Mouse (Mus musculus) heart, postnatal 10 days (tissue): Measurements from ENCODE around the gene Ifna7. TPM values are rescaled to one million over a fixed set of nuclear protein-coding genes. Genes with fewer than 3 reads are reported as not detected.
A peak's percentile ranks its signal among the peaks of the same experiment; 100 is the strongest.
"Not testable (repeated sequence)": the region's sequence is repeated elsewhere in the genome, so short reads cannot be mapped to it uniquely, and the experiment has no call there.

ENCODE experiments used
- DNase-seq, 2 experiments: peaks; one replicate each; pipeline ENCODE4 v3.0.0; 2021
- intact Hi-C: fragments of 180-260 bp; cut with DNase I; formaldehyde crosslinking; loops from one replicate; pipeline ENCODE4 v1.15.1; 2025
- total RNA-seq, 2 experiments: library from RNA; stranded (reverse); gene quantifications; 2 replicates each; pipeline ENCODE4 v1.2.3; 2021

The Ifna7 gene
- not detected for total RNA-seq

GRCm38 (mm10) chr4:88815928-88816327 lies at the start of gene Ifna7:
Ifna7 (plus strand) TSS chr4:88816228.
- intact Hi-C loops, result loop anchor here (5.0 kb wide), 1 partner anchor 134 kb away; the partner anchor contains the start of gene Ifna2
- no peak for DNase-seq

- intact Hi-C loops, DNase-seq: not testable (repeated sequence)
Observed at GRCm38 (mm10) chr4:88773534-88773933, 42.5 kb upstream of the Ifna7 start, which contains the start of gene Gm13290. Gm13290 (plus strand) TSS chr4:88773834.

DNA sequence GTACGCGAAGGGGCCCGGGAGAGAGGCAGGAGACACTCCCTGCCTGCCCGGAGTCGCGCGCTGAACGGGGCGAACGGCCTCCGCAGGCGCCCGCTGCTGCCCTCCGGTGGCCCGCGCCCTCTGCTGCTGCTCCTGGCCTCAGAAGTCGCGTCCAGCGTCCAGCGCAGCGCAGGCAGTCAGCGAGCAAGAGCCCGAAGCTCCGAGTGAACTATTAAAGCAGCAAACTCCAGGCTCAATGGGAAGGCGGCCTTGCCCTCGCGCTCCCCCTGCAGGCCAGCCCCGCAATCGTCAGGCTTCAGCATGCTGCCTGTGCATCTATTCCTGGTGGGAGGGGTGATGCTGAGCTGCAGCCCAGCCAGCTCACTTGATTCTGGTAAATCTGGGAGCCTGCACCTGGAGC lies 39.4 kb upstream of the Ifna7 start, which contains the start of gene Gm13289:
TSS of gene Gm13289 (plus strand) at position 301 of the 400 bp plus-strand sequence.
- DNase-seq, intact Hi-C loops: not testable (repeated sequence)

GRCm38 (mm10) chr4:88779550-88779949 lies 36.5 kb upstream of the Ifna7 start, which contains the start of gene Gm13272:
Gm13272 (plus strand) TSS chr4:88779850.
- DNase-seq, intact Hi-C loops: not testable (repeated sequence)

GRCm38 (mm10) chr4:88780320-88780719 lies 35.7 kb upstream of the Ifna7 start:
- intact Hi-C loops, result not testable (repeated sequence)
- peak in 1 of 2 experiments; percentile 6 for DNase-seq

DNA sequence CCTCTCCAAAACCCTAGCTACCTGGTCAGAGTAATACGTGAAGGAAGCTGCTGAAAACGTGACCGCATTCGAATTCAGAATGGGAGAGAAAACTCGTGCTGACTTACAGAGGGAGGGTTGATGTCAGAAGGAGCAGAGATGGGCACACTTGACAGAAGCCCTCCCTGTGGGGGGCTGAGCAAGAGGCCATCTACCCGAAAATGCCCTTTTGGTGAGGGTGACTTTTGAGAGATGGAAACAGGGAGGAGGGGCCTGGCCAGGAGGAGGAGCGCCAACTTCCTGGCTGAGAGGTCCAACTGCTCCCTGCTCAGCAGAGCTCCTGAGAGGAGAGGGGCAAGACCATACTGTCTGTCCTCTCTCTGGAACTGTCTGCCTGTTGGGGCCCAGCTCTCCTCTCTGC lies 34.2 kb upstream of the Ifna7 start, which contains the start of gene Ifnz:
TSS of gene Ifnz (plus strand) at position 301 of the 400 bp plus-strand sequence.
- intact Hi-C loops, DNase-seq: not testable (repeated sequence)

DNA sequence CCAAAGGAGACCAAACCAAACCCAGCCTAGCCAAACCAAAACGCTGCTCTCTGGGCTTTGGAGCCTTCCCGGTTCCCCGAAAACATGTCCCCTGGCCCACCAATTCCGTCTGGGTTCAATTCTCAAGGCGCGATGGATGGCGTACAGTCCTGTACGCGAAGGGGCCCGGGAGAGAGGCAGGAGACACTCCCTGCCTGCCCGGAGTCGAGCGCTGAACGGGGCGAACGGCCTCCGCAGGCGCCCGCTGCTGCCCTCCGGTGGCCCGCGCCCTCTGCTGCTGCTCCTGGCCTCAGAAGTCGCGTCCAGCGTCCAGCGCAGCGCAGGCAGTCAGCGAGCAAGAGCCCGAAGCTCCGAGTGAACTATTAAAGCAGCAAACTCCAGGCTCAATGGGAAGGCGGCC lies 33.7 kb upstream of the Ifna7 start:
- DNase-seq, result peak; percentile 20 to 38
- intact Hi-C loops, result not testable (repeated sequence)

DNA sequence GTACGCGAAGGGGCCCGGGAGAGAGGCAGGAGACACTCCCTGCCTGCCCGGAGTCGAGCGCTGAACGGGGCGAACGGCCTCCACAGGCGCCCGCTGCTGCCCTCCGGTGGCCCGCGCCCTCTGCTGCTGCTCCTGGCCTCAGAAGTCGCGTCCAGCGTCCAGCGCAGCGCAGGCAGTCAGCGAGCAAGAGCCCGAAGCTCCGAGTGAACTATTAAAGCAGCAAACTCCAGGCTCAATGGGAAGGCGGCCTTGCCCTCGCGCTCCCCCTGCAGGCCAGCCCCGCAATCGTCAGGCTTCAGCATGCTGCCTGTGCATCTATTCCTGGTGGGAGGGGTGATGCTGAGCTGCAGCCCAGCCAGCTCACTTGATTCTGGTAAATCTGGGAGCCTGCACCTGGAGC lies 30.6 kb upstream of the Ifna7 start, which contains the start of gene Gm13276:
TSS of gene Gm13276 (plus strand) at position 301 of the 400 bp plus-strand sequence.
- intact Hi-C loops, DNase-seq: not testable (repeated sequence)

DNA sequence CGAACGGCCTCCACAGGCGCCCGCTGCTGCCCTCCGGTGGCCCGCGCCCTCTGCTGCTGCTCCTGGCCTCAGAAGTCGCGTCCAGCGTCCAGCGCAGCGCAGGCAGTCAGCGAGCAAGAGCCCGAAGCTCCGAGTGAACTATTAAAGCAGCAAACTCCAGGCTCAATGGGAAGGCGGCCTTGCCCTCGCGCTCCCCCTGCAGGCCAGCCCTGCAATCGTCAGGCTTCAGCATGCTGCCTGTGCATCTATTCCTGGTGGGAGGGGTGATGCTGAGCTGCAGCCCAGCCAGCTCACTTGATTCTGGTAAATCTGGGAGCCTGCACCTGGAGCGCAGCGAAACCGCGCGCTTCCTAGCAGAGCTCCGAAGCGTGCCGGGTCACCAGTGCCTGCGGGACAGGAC lies 27.6 kb upstream of the Ifna7 start, which contains the start of gene Gm13277:
TSS of gene Gm13277 (plus strand) at position 231 of the 400 bp plus-strand sequence.
- DNase-seq, result peak; percentile 73 to 82

DNA sequence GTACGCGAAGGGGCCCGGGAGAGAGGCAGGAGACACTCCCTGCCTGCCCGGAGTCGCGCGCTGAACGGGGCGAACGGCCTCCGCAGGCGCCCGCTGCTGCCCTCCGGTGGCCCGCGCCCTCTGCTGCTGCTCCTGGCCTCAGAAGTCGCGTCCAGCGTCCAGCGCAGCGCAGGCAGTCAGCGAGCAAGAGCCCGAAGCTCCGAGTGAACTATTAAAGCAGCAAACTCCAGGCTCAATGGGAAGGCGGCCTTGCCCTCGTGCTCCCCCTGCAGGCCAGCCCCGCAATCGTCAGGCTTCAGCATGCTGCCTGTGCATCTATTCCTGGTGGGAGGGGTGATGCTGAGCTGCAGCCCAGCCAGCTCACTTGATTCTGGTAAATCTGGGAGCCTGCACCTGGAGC lies 24.8 kb upstream of the Ifna7 start, which contains the start of gene Gm13278:
TSS of gene Gm13278 (plus strand) at position 301 of the 400 bp plus-strand sequence.
- intact Hi-C loops, DNase-seq: not testable (repeated sequence)

More for the DNA sequence above, 27.6 kb upstream of the Ifna7 start, which contains the start of gene Gm13277:
- intact Hi-C loops, result not testable (repeated sequence)

DNA sequence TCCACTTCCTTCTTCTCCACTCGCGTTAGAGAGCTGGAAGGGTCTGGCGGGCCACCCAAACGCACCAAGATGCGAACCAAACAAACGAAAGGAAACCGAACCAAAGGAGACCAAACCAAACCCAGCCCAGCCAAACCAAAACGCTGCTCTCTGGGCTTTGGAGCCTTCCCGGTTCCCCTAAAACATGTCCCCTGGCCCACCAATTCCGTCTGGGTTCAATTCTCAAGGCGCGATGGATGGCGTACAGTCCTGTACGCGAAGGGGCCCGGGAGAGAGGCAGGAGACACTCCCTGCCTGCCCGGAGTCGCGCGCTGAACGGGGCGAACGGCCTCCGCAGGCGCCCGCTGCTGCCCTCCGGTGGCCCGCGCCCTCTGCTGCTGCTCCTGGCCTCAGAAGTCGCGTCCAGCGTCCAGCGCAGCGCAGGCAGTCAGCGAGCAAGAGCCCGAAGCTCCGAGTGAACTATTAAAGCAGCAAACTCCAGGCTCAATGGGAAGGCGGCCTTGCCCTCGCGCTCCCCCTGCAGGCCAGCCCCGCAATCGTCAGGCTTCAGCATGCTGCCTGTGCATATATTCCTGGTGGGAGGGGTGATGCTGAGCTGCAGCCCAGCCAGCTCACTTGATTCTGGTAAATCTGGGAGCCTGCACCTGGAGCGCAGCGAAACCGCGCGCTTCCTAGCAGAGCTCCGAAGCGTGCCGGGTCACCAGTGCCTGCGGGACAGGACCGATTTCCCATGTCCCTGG lies 21.9 kb upstream of the Ifna7 start, which contains the start of gene Gm13275:
TSS of gene Gm13275 (plus strand) at position 552 of the 740 bp plus-strand sequence.
- peak; percentile 86 to 90 for DNase-seq
- intact Hi-C loops, result not testable (repeated sequence)

DNA sequence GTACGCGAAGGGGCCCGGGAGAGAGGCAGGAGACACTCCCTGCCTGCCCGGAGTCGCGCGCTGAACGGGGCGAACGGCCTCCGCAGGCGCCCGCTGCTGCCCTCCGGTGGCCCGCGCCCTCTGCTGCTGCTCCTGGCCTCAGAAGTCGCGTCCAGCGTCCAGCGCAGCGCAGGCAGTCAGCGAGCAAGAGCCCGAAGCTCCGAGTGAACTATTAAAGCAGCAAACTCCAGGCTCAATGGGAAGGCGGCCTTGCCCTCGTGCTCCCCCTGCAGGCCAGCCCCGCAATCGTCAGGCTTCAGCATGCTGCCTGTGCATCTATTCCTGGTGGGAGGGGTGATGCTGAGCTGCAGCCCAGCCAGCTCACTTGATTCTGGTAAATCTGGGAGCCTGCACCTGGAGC lies 18.9 kb upstream of the Ifna7 start, which contains the start of gene Gm13279:
TSS of gene Gm13279 (plus strand) at position 301 of the 400 bp plus-strand sequence.
- DNase-seq, intact Hi-C loops: not testable (repeated sequence)

DNA sequence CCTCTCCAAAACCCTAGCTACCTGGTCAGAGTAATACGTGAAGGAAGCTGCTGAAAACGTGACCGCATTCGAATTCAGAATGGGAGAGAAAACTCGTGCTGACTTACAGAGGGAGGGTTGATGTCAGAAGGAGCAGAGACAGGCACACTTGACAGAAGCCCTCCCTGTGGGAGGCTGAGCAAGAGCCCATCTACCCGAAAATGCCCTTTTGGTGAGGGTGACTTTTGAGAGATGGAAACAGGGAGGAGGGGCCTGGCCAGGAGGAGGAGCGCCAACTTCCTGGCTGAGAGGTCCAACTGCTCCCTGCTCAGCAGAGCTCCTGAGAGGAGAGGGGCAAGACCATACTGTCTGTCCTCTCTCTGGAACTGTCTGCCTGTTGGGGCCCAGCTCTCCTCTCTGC lies 16.7 kb upstream of the Ifna7 start, which contains the start of gene Gm13285:
TSS of gene Gm13285 (plus strand) at position 301 of the 400 bp plus-strand sequence.
- DNase-seq, intact Hi-C loops: not testable (repeated sequence)

GRCm38 (mm10) chr4:88802954-88803353 lies 13.1 kb upstream of the Ifna7 start, which contains the start of gene Gm13287:
Gm13287 (plus strand) TSS chr4:88803254.
- intact Hi-C loops, result not testable (repeated sequence)

DNA sequence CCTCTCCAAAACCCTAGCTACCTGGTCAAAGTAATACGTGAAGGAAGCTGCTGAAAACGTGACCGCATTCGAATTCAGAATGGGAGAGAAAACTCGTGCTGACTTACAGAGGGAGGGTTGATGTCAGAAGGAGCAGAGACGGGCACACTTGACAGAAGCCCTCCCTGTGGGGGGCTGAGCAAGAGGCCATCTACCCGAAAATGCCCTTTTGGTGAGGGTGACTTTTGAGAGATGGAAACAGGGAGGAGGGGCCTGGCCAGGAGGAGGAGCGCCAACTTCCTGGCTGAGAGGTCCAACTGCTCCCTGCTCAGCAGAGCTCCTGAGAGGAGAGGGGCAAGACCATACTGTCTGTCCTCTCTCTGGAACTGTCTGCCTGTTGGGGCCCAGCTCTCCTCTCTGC lies 10.8 kb upstream of the Ifna7 start, which contains the start of gene Gm13288:
TSS of gene Gm13288 (plus strand) at position 301 of the 400 bp plus-strand sequence.
- DNase-seq, result not testable (repeated sequence)
- intact Hi-C loops, result loop anchor here (5.0 kb wide), 1 partner anchor 322 kb away; no protein-coding TSS in a partner anchor

More at GRCm38 (mm10) chr4:88802954-88803353, 13.1 kb upstream of the Ifna7 start, which contains the start of gene Gm13287:
- DNase-seq, result not testable (repeated sequence)

- intact Hi-C loops, result loop anchor here (5.0 kb wide), 1 partner anchor 322 kb away; no protein-coding TSS in a partner anchor
Observed at GRCm38 (mm10) chr4:88805761-88806160, 10.3 kb upstream of the Ifna7 start.

DNA sequence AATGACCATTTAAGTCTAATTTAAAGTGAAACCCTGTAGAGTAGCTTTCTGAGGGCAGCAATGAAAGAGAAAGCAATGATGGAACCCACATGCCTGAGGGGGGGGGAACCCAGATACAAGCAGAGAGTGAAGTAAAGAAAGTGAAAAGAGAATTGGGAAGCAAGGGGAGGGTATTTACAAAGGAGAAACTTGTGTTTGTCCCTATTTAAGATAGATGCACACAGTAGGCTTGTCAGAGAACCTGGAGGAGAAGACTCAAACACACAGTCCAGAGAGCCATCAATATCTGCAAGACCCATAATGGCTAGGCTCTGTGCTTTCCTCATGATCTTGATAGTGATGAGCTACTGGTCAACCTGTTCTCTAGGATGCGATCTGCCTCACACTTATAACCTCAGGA lies 3.6 kb downstream of the Ifna7 start, which contains the start of gene Ifna11:
TSS of gene Ifna11 (plus strand) at position 301 of the 400 bp plus-strand sequence.
- DNase-seq, result no peak
- intact Hi-C loops, result loop anchor here (5.0 kb wide), 1 partner anchor 137 kb away; the partner anchor contains the start of gene Ifna2

More at GRCm38 (mm10) chr4:88805761-88806160, 10.3 kb upstream of the Ifna7 start:
- DNase-seq, result peak; percentile 36 to 41

GRCm38 (mm10) chr4:88822995-88823394 lies 7.0 kb downstream of the Ifna7 start:
- intact Hi-C loops, result no loop called here
- peak in 1 of 2 experiments; percentile 21 for DNase-seq

- DNase-seq, intact Hi-C loops: not testable (repeated sequence)
Observed at GRCm38 (mm10) chr4:88827116-88827515, 11.1 kb downstream of the Ifna7 start, which contains the start of gene Ifna6. Ifna6 (plus strand) TSS chr4:88827416.

DNA sequence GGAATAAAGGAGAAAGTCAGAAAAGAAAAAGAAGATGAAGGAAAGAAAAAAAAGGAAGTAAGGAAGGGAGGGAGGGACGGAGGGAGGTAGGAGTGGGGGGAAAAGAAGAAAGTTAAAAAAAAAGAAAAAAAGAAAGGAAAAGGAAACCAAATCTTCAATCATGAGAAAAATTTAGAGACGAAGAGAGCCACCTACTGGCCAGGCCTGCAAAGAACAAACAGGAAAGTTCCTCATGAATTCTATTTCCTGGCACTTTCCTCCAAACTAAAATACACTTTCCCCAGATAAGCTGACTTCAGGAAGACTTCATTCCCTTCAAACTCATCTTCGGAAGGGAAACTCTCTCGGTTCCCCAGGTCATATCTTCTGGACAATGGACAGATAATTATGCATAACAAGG lies 14.5 kb downstream of the Ifna7 start:
- intact Hi-C loops, result no loop called here
- peak; percentile 10 to 40 for DNase-seq
